Mouse (Mus musculus) embryonic facial prominence, embryonic 14.5 days (tissue): ENCODE results near the gene Gaa. TPM values are rescaled to one million over a fixed set of nuclear protein-coding genes. Genes with fewer than 3 reads are reported as not detected.
"Not testable (repeated sequence)": the region's sequence is repeated elsewhere in the genome, so short reads cannot be mapped to it uniquely, and the experiment has no call there.

Source experiments
- ATAC-seq: fragments of 200-750 bp; cut with Nextera tagmentation; 2 replicates; pipeline ENCODE4 v1.8.0; 2017; ENCODE audit warnings: low read depth, moderate number of reproducible peaks, moderate TSS enrichment
- DNase-seq: peaks from one replicate; pipeline ENCODE4 v3.0.0-alpha.2; 2015; ENCODE audit warnings: low spot score
- H3K27ac ChIP-seq: fragments of 300-500 bp; sonication (generic); replicated peaks from 2 replicates; pipeline ENCODE4 v1.5.1; 2014; ENCODE audit warnings: low read depth, mild to moderate bottlenecking, low read length, moderate library complexity
- H3K27me3 ChIP-seq: fragments of 300-500 bp; sonication (generic); replicated peaks from 2 replicates; pipeline ENCODE4 v1.6.1; 2014; ENCODE audit warnings: low read length; ENCODE audit not compliant: control insufficient read depth, insufficient read depth
- H3K36me3 ChIP-seq: fragments of 300-500 bp; sonication (generic); 2 replicates; pipeline ENCODE4 v1.6.1; 2014; ENCODE audit warnings: low read length, mixed read lengths; ENCODE audit not compliant: control insufficient read depth, insufficient read depth
- H3K4me1 ChIP-seq: fragments of 300-500 bp; sonication (generic); 2 replicates; pipeline ENCODE4 v1.6.1; 2014; ENCODE audit warnings: antibody characterized with exemption, low read length; ENCODE audit not compliant: control insufficient read depth, insufficient read depth
- H3K4me2 ChIP-seq: fragments of 300-500 bp; sonication (generic); 2 replicates; pipeline ENCODE4 v1.6.1; 2014; ENCODE audit warnings: low read depth, mild to moderate bottlenecking, low read length, moderate library complexity, mixed read lengths
- H3K4me3 ChIP-seq: fragments of 300-500 bp; sonication (generic); 2 replicates; pipeline ENCODE4 v1.5.1; 2014; ENCODE audit warnings: low read depth, mild to moderate bottlenecking, low read length
- H3K9ac ChIP-seq: fragments of 300-500 bp; sonication (generic); 2 replicates; pipeline ENCODE4 v1.6.1; 2014; ENCODE audit warnings: low read depth, mild to moderate bottlenecking, low read length, moderate library complexity, mixed read lengths
- H3K9me3 ChIP-seq: fragments of 300-500 bp; sonication (generic); 2 replicates; pipeline ENCODE4 v1.6.1; 2016; ENCODE audit warnings: low read length; ENCODE audit not compliant: control insufficient read depth
- WGBS: fragments of 180-500 bp; shearing (Covaris S2); extraction: QIAGEN DNeasy Blood & Tissue Kit; methylation state at CpG from one replicate; pipeline ENCODE4 v1.1.7; 2014; 5-methylcytosine and 5-hydroxymethylcytosine counted together
- polyA plus RNA-seq: library from polyadenylated mRNA; unstranded; fragments of >200 nt; fragmentation: Nextera tagmentation; extraction: Ambion mirVana; gene quantifications from 2 replicates; pipeline ENCODE4 v1.2.1, GENCODE M21; 2014

Gaa gene
- polyA plus RNA-seq, 1 experiment from 2014 or later: 82.0 TPM

DNA sequence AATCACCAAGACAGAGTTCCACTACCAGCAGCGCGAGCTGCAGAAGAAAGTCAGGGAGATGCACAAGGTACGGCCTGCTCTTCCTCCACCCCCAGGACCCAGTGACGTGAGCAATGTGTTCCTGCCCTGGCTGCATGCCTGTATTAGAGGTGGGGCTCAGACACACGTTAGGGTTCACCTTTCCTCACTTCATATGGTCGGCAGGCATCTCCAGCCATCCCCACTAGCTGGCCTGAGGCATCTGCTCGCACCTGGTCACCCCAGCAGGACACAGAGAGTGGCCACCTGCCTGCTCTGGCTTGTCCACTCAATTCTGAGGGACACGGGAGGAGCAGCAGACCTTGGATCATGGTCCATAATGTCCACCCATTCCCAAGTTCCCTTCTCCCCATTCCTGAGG, 7.7 kb upstream of the Gaa start:
- H3K4me3 ChIP-seq: no peak overlapping the region
- 81% methylated on average over 8 of the region's 8 CpGs for WGBS
- ATAC-seq (no peak), DNase-seq (no peak)
- no peaks in the 10 kb centered on the region for H3K27me3 ChIP-seq
- H3K9me3 ChIP-seq: no peaks in the 10 kb centered on the region
- H3K27ac ChIP-seq: no peak overlapping the region
- H3K4me2 ChIP-seq: no peak overlapping the region
- H3K4me1 ChIP-seq: peaks cover 3% of the 10 kb centered on the region; the same call in 1 of the 2 replicates
- no peak overlapping the region for H3K9ac ChIP-seq
- H3K36me3 ChIP-seq: no peaks in the 10 kb centered on the region

DNA sequence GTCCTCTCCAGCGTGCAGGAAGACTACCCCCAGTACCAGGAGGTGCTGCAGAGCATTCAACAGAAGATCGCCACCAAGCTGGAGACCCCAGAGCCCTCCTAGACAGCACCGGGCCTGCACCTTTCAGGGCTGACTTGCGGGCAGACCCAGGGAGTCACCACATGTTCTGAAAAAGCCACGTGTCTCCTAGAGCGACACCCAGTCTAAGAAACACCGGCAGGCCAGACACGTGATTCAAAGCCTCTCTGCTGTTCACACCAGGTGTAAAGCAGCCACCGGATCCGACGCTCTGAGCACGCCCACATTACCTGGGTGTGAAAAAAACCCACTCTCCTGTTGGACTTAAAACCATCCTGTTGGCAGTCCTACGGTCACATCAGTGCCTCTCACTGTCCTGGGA, 3.3 kb upstream of the Gaa start:
- H3K36me3 ChIP-seq: no peaks in the 10 kb centered on the region
- no peak for DNase-seq
- ATAC-seq: no peak
- H3K27me3 ChIP-seq: no peaks in the 10 kb centered on the region
- no peak overlapping the region for H3K4me3 ChIP-seq
- H3K27ac ChIP-seq: no peak overlapping the region
- H3K4me1 ChIP-seq: peaks cover 7% of the 10 kb centered on the region
- H3K9me3 ChIP-seq: no peaks in the 10 kb centered on the region
- 89% methylated on average over 13 of the region's 13 CpGs for WGBS
- H3K4me2 ChIP-seq: no peak overlapping the region
- H3K9ac ChIP-seq: no peak overlapping the region

GRCm38 (mm10) chr11:119265811-119266210, 1.9 kb upstream of the Gaa start:
- no peaks in the 10 kb centered on the region for H3K9me3 ChIP-seq
- no peak overlapping the region for H3K9ac ChIP-seq
- WGBS: 75% methylated on average over 7 of the region's 7 CpGs
- peaks cover 6% of the 10 kb centered on the region; the same call in 1 of the 2 replicates for H3K36me3 ChIP-seq
- no peak overlapping the region for H3K4me3 ChIP-seq
- DNase-seq (no peak), ATAC-seq (no peak)
- no peaks in the 10 kb centered on the region for H3K27me3 ChIP-seq
- no peak overlapping the region for H3K27ac ChIP-seq
- H3K4me2 ChIP-seq: no peak overlapping the region
- H3K4me1 ChIP-seq: peaks cover 7% of the 10 kb centered on the region

DNA sequence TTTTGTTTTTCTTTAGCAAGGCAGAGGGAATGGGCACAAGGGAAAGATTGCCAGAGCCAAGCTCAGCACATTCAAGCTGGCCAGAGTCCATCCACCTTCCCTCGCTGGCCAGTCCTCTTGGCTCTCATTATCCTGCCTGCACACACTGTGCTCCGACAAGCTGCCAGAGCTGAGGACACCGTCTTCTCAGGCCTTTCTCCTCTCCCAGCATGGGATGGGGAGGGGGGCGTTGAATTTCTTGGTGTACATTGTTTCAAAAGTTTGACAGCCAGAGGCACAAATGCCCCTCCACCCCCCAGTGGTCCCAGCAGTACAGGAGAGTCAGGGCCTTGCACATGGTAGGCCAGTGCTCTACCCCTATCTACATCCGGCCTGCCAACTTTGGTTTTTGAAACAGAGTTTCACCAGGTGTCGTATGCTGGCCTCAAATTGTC, 429 bp upstream of the Gaa start:
- Histone ChIP-seq H3K4me1 (peaks cover 7% of the 10 kb centered on the region), H3K9ac (0 out of 2 replicates have a peak overlapping the region, but pooled peaks have one; percentile 71), H3K36me3 (peaks cover 15% of the 10 kb centered on the region; the same call in 1 of the 2 replicates), H3K4me3 (peak overlapping the region; percentile 62; the same call in 1 of the 2 replicates), H3K27ac (no peak overlapping the region), H3K9me3 (no peaks in the 10 kb centered on the region), H3K27me3 (no peaks in the 10 kb centered on the region), H3K4me2 (peak overlapping the region; percentile 96)
- WGBS: 40% methylated on average over 6 of the region's 6 CpGs
- ATAC-seq: peak; percentile 27; the same call in 1 of the 2 replicates
- no peak for DNase-seq

DNA sequence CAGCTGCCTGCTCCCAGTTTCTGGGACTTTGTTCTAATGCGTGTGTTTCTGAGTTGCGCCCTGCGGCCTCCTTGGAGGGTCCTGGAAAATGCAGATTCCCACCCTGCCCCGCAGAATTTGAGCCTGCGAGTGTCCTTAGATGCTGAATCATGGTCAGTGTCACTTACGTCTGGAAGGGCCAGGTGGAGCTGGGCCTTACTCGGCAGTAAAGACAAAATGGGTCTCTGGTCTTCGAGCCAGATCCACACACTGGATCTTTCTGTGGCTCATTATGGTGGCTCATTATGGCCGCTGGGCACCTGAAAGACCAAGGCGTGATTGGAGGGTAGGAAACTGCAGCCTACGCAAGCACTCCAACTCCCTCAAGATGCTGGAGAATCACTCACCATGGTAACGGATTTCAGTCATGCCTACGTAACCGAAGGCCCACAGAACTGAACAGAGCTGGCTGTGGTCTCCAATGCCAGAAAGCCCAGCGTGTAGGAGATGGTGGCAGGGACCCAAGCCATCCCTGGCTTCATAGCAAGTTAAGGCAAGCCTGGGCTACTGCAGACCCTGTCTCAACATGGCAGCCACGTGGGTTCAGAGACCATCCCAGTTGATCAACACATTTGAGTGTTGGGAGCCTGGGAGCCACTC, 989 bp downstream of the Gaa start:
- Histone ChIP-seq H3K4me3 (peak overlapping the region; percentile 62), H3K9ac (peak overlapping the region; percentile 71), H3K27me3 (no peaks in the 10 kb centered on the region), H3K4me1 (peaks cover 7% of the 10 kb centered on the region), H3K27ac (no peak overlapping the region), H3K36me3 (peaks cover 27% of the 10 kb centered on the region), H3K9me3 (no peaks in the 10 kb centered on the region), H3K4me2 (peak overlapping the region; percentile 96)
- WGBS: 78% methylated on average over 16 of the region's 16 CpGs
- DNase-seq: no peak
- ATAC-seq: no peak

GRCm38 (mm10) chr11:119272492-119272891, 4.8 kb downstream of the Gaa start:
- WGBS: 74% methylated on average over 3 of the region's 3 CpGs
- H3K4me2 ChIP-seq, H3K9me3 ChIP-seq, H3K9ac ChIP-seq, H3K4me1 ChIP-seq, ATAC-seq, H3K27me3 ChIP-seq, H3K27ac ChIP-seq, DNase-seq, H3K4me3 ChIP-seq: not testable (repeated sequence)
- peaks cover 56% of the 10 kb centered on the region for H3K36me3 ChIP-seq

DNA sequence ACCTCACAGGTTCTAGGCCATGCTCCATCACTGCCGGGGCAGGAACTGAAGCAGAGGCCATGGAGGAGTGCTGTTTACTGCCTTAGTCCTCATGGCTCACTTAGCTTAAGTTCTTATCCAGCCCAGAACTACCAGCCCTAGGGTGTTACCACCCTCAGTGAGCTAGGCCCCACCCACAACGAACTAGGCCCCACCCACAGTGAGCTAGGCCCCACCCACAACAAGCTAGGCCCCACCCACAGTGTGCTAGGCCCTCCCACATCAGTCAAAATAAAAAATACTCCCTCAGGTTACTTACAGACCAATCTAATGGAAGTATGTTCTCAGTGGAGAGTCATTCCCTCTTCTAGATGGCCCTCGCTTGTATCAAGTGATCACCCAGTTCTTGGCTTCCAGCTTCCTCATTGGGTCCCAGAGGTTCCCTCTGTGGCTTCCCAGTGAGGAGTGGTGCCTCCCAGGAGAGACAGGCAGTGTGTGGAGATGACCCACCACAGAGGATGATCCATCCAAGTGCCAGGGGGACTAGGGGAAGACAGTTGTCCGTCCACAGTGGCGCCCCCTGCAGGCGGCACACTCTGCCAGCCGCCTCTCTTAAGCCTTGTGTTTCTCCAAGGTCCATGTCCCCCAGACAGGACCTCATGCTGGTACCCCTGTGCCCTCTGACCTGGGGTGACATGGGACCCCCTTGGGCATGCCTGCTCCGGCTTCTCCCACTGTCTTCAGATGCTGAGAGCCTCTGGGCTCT, 5.7 kb downstream of the Gaa start:
- Histone ChIP-seq H3K9ac (no peak overlapping the region), H3K27ac (no peak overlapping the region), H3K4me1 (peaks cover 4% of the 10 kb centered on the region), H3K27me3 (no peaks in the 10 kb centered on the region), H3K4me2 (no peak overlapping the region), H3K9me3 (no peaks in the 10 kb centered on the region), H3K36me3 (peaks cover 65% of the 10 kb centered on the region), H3K4me3 (no peak overlapping the region)
- 83% methylated on average over 8 of the region's 8 CpGs for WGBS
- no peak for ATAC-seq
- DNase-seq: no peak

GRCm38 (mm10) chr11:119281030-119281429, 13.3 kb downstream of the Gaa start:
- DNase-seq: no peak
- H3K36me3 ChIP-seq: peaks cover 76% of the 10 kb centered on the region
- H3K9ac ChIP-seq: no peak overlapping the region
- no peak overlapping the region for H3K27ac ChIP-seq
- H3K4me2 ChIP-seq: no peak overlapping the region
- H3K4me3 ChIP-seq: no peak overlapping the region
- 89% methylated on average over 15 of the region's 15 CpGs for WGBS
- no peaks in the 10 kb centered on the region for H3K4me1 ChIP-seq
- no peak for ATAC-seq
- H3K27me3 ChIP-seq: no peaks in the 10 kb centered on the region
- H3K9me3 ChIP-seq: no peaks in the 10 kb centered on the region
